8 mouse cellular contexts compared by ENCODE assay signal in genomic region chr16:36041625-36042020, GRCm38 (mm10). TPM values are rescaled to one million over a fixed set of nuclear protein-coding genes. Genes with fewer than 3 reads are reported as not detected.
DNase-seq lines count a peak whose midpoint lies in the region; ATAC-seq and TF ChIP-seq lines count a peak whose summit lies in the region.

No protein-coding gene starts in this region.

- DNase-seq in gastrocnemius, adult 2 months, result no peak
- DNase-seq in gastrocnemius, postnatal 25 days, result no peak
- DNase-seq in testis, postnatal 10 days (ENCODE audit: low spot score), result no peak
- DNase-seq in limb, embryonic 14.5 days (ENCODE audit: low spot score), result no peak
- no peak for DNase-seq in urinary bladder, postnatal 14 days (ENCODE audit: low spot score)
- no peak for DNase-seq in cerebellum, adult 8-10 months

- intact Hi-C loops in gastrocnemius, adult 2 months (cut with DNase I), result no loop called here

- H3K36me3 ChIP-seq in testis, adult 2 months (ENCODE audit: control insufficient read depth, insufficient read depth, low read length), result peaks cover 1% of the 10 kb centered on the region; the same call in 1 of the 2 replicates
- H3K36me3 ChIP-seq in limb, embryonic 14.5 days (ENCODE audit: control insufficient read depth, insufficient read depth, low read length), result peaks cover 45% of the 10 kb centered on the region
- peaks cover 19% of the 10 kb centered on the region for H3K36me3 ChIP-seq in stomach, embryonic 15.5 days

- TF ChIP-seq POLR2A in testis, adult 2 months (IDR thresholded peaks at IDR 0.05; ENCODE audit: control insufficient read depth, low read depth, low read length), result no peak
- no peak for TF ChIP-seq POLR2A in limb, embryonic 14.5 days (IDR thresholded peaks at IDR 0.05; ENCODE audit: borderline replicate concordance, extremely low read depth, insufficient read depth, insufficient read length)

- no peaks in the 10 kb centered on the region for H3K27me3 ChIP-seq in testis, adult 2 months (ENCODE audit: control insufficient read depth, insufficient read depth, low read length)
- H3K27me3 ChIP-seq in limb, embryonic 14.5 days (ENCODE audit: control insufficient read depth, insufficient read depth, low read length), result no peaks in the 10 kb centered on the region
- H3K27me3 ChIP-seq in stomach, embryonic 15.5 days (replicated peaks), result no peaks in the 10 kb centered on the region

- H3K4me2 ChIP-seq in limb, embryonic 14.5 days (replicated peaks; ENCODE audit: low read depth, low read length, severe bottlenecking), result peak overlapping the region; percentile 72
- peak overlapping the region; percentile 80 for H3K4me2 ChIP-seq in stomach, embryonic 15.5 days

- H3K4me3 ChIP-seq in gastrocnemius, adult 2 months, result peak overlapping the region; percentile 77
- H3K4me3 ChIP-seq in testis, adult 2 months (ENCODE audit: control insufficient read depth, low read depth, low read length), result peak overlapping the region; percentile 95
- peak overlapping the region; percentile 46 for H3K4me3 ChIP-seq in limb, embryonic 14.5 days (replicated peaks; ENCODE audit: low read length)
- peak overlapping the region; percentile 54 for H3K4me3 ChIP-seq in stomach, embryonic 15.5 days (replicated peaks)

- H3K9me3 ChIP-seq in limb, embryonic 14.5 days (ENCODE audit: control insufficient read depth, low read length), result no peaks in the 10 kb centered on the region
- H3K9me3 ChIP-seq in stomach, embryonic 15.5 days, result no peaks in the 10 kb centered on the region

- H3K27ac ChIP-seq in gastrocnemius, adult 2 months, result peak overlapping the region; percentile 92
- peak overlapping the region; percentile 71 for H3K27ac ChIP-seq in testis, adult 2 months (ENCODE audit: control insufficient read depth, insufficient read depth, low read depth, low read length)
- peak overlapping the region; percentile 79 for H3K27ac ChIP-seq in limb, embryonic 14.5 days (replicated peaks; ENCODE audit: low read depth, low read length)
- peak overlapping the region; percentile 67 for H3K27ac ChIP-seq in stomach, embryonic 15.5 days

- WGBS in limb, embryonic 14.5 days, result 28% methylated on average over 11 of the region's 11 CpGs
- 22% methylated on average over 11 of the region's 11 CpGs for WGBS in stomach, embryonic 15.5 days

- peak overlapping the region; percentile 63 for H3K9ac ChIP-seq in limb, embryonic 14.5 days (ENCODE audit: low read depth, low read length, severe bottlenecking)
- peak overlapping the region; percentile 44; the same call in 1 of the 2 replicates for H3K9ac ChIP-seq in stomach, embryonic 15.5 days

- TF ChIP-seq CTCF in gastrocnemius, adult 2 months (IDR thresholded peaks at IDR 0.05), result no peak
- TF ChIP-seq CTCF in testis, adult 2 months (IDR thresholded peaks at IDR 0.05; ENCODE audit: control insufficient read depth, insufficient read depth, insufficient replicate concordance, low read depth, low read length), result no peak

- ATAC-seq in limb, embryonic 14.5 days (ENCODE audit: low FRiP score, low read depth), result no peak
- no peak for ATAC-seq in stomach, embryonic 15.5 days (ENCODE audit: insufficient read depth, low FRiP score, low read depth)

- peaks cover 9% of the 10 kb centered on the region for H3K4me1 ChIP-seq in testis, adult 2 months (ENCODE audit: control insufficient read depth, insufficient read depth, low read length)
- peaks cover 15% of the 10 kb centered on the region for H3K4me1 ChIP-seq in limb, embryonic 14.5 days (ENCODE audit: control insufficient read depth, insufficient read depth, low read length)
- H3K4me1 ChIP-seq in stomach, embryonic 15.5 days, result peaks cover 8% of the 10 kb centered on the region

RNA-seq across cellular contexts. Expression of gene Wdr5b, which starts 0.6 kb away (rescaled TPM):
- 1 to 10 TPM; 1.3 to 1.9 TPM for total RNA-seq in gastrocnemius, adult 2 months (2021)
- total RNA-seq in gastrocnemius, postnatal 25 days (2021), result 1 to 10 TPM; 1.5 to 2.0 TPM
- polyA plus RNA-seq in testis, adult 2 months (2012; rRNA removed), result 1.1 and 1.2 TPM in 2 replicates
- 5.2 and 6.1 TPM in 2 replicates for polyA plus RNA-seq in limb, embryonic 14.5 days (2012; rRNA removed)
- 11.9 and 13.7 TPM in 2 replicates for polyA plus RNA-seq in limb, embryonic 14.5 days (2014; fragmentation: Nextera tagmentation; extraction: Ambion mirVana)
- polyA plus RNA-seq in stomach, embryonic 15.5 days (2015; fragmentation: Nextera tagmentation; extraction: Ambion mirVana), result 8.5 and 9.1 TPM in 2 replicates

RNA-seq across cellular contexts. Expression of gene Fam162a, which starts 29.8 kb away (rescaled TPM):
- total RNA-seq in gastrocnemius, adult 2 months (2021), result 100 to 1,000 TPM; 112 to 147 TPM
- total RNA-seq in gastrocnemius, postnatal 25 days (2021), result 100 to 1,000 TPM; 115 to 131 TPM
- polyA plus RNA-seq in testis, adult 2 months (2012; rRNA removed), result 73.0 and 88.5 TPM in 2 replicates
- polyA plus RNA-seq in limb, embryonic 14.5 days (2012; rRNA removed), result 128 and 270 TPM in 2 replicates
- 474 and 497 TPM in 2 replicates for polyA plus RNA-seq in limb, embryonic 14.5 days (2014; fragmentation: Nextera tagmentation; extraction: Ambion mirVana)
- polyA plus RNA-seq in stomach, embryonic 15.5 days (2015; fragmentation: Nextera tagmentation; extraction: Ambion mirVana), result 415 and 423 TPM in 2 replicates

RNA-seq across cellular contexts. Expression of gene Ccdc58, which starts 29.9 kb away (rescaled TPM):
- total RNA-seq in gastrocnemius, adult 2 months (2021), result 10 to 100 TPM; 19.6 to 31.6 TPM
- total RNA-seq in gastrocnemius, postnatal 25 days (2021), result 10 to 100 TPM; 27.7 to 28.4 TPM
- 10.4 and 13.0 TPM in 2 replicates for polyA plus RNA-seq in testis, adult 2 months (2012; rRNA removed)
- polyA plus RNA-seq in limb, embryonic 14.5 days (2012; rRNA removed), result 47.3 and 56.2 TPM in 2 replicates
- polyA plus RNA-seq in limb, embryonic 14.5 days (2014; fragmentation: Nextera tagmentation; extraction: Ambion mirVana), result 70.1 and 70.2 TPM in 2 replicates
- polyA plus RNA-seq in stomach, embryonic 15.5 days (2015; fragmentation: Nextera tagmentation; extraction: Ambion mirVana), result 99.7 and 101 TPM in 2 replicates
